Mouse (Mus musculus): ENCODE data around the gene Mpg. TPM values are rescaled to one million over a fixed set of nuclear protein-coding genes. Genes with fewer than 3 reads are reported as not detected.
A peak's percentile ranks its signal among the peaks of the same experiment; 100 is the strongest.

The Mpg gene
- polyA plus RNA-seq (2015; fragmentation: Nextera tagmentation; extraction: Ambion mirVana) = 24.9 and 30.6 TPM in 2 replicates

DNA sequence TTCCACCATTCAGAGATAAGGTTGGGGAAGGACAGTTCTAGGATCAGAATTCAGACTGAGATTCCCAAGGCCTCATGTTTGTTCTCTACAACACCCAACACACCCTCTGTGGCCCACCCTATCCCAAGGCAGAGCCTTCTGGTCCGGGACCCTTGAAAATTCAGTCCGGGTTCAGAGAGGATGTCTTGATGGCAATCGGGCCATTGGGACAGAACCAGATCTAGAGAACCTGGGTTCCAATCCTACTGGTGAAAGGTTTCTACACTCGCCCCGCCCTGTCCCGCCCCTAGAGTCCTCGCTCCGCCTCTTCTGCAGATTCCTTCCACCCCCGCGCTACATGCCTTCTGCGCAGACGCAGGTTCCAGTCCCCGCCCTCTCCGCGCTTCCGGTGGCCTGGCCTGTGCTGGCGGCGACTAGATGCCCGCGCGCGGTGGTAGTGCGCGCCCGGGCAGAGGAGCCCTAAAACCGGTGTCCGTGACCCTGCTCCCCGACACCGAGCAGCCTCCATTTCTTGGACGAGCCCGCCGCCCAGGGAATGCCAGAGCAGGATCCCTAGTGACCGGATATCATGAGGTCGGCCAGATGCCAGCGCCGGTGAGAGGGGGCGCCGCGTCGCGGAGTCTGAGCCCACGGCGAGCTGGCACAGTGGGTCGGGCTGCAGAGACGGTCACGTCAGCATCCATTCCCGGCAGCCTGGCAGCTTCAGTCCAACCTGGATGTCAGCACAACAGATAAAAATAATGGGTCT lies at the start of gene Mpg:
TSS of gene Mpg (plus strand) at position 382 of the 748 bp plus-strand sequence.
- peak within 1 kb of the TSS; percentile 76 for H3K9ac ChIP-seq
- no peaks in the 10 kb centered on the region for H3K9me3 ChIP-seq (replicated peaks)
- H3K36me3 ChIP-seq (ENCODE audit: poor library complexity, severe bottlenecking) = peaks cover 27% of the 10 kb centered on the region
- H3K4me3 ChIP-seq = peak within 1 kb of the TSS; percentile 64
- WGBS = 4% methylated on average over 47 of the region's 47 CpGs
- 0 out of 2 replicates have a peak within 1 kb of the TSS, but pooled peaks have one; percentile 38 for H3K27ac ChIP-seq
- ATAC-seq = peak; percentile 84
- H3K4me1 ChIP-seq = peaks cover 46% of the 10 kb centered on the region
- peak within 1 kb of the TSS; percentile 77 for H3K4me2 ChIP-seq
- H3K27me3 ChIP-seq = peaks cover 37% of the 10 kb centered on the region

DNA sequence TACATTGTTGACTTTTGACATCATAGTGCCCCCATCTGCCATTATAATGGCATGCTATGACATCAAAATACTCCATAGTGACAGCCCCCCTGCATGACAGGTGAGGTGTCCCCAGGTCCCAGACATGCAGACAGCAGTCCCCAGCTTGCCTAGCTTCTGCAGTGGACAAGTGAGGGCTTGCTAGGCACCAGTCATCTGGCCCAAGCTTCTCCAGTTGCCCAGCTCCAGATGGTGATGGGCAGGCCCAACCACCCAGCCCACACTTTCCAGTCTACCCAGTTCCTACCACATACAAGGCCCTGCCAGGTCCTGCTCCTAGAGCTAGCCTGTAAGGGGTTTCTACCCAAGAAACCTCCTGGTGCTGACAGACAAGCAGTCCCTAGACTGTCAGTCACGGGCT lies 47.8 kb upstream of the Mpg start:
- no peaks in the 10 kb centered on the region for H3K4me1 ChIP-seq
- whole genome bisulfite sequencing = 83% methylated on average over 1 of the region's 1 CpGs
- ATAC-seq = no peak
- 0 out of 2 replicates have a peak, but pooled peaks cover 3% of the 10 kb centered on the region for H3K27me3 ChIP-seq
- no peaks in the 10 kb centered on the region for H3K9me3 ChIP-seq (replicated peaks)
- no peak overlapping the region for H3K4me2 ChIP-seq
- no peak overlapping the region for H3K9ac ChIP-seq
- no peaks in the 10 kb centered on the region for H3K36me3 ChIP-seq (ENCODE audit: poor library complexity, severe bottlenecking)
- no peak overlapping the region for H3K27ac ChIP-seq
- no peak overlapping the region for H3K4me3 ChIP-seq

DNA sequence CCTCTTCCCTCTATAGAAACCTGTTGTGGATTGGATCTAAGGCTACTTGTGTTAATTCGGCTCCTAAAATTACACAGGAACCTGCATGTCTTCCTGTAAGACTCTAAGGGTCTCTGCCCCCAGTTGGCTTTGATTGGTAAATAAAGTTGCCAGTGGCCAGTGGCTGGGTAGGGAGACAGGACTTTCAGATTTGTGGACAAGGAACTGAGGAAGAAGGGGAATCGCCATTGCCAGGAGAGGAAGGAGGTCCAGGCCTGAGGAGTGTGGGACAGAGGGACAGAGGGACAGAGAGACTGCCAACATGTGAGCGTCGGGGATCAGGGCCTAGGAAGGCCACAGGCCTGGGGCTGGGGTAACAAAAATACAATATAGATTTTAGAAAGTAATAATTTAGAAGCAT lies 45.1 kb upstream of the Mpg start:
- Histone ChIP-seq H3K36me3 (ENCODE audit: poor library complexity, severe bottlenecking) (no peaks in the 10 kb centered on the region), H3K27me3 (0 out of 2 replicates have a peak, but pooled peaks cover 3% of the 10 kb centered on the region), H3K4me1 (no peaks in the 10 kb centered on the region), H3K9ac (no peak overlapping the region), H3K4me3 (no peak overlapping the region), H3K4me2 (no peak overlapping the region), H3K27ac (no peak overlapping the region), H3K9me3 (replicated peaks) (no peaks in the 10 kb centered on the region)
- no peak for ATAC-seq
- 86% methylated on average over 4 of the region's 4 CpGs for WGBS

DNA sequence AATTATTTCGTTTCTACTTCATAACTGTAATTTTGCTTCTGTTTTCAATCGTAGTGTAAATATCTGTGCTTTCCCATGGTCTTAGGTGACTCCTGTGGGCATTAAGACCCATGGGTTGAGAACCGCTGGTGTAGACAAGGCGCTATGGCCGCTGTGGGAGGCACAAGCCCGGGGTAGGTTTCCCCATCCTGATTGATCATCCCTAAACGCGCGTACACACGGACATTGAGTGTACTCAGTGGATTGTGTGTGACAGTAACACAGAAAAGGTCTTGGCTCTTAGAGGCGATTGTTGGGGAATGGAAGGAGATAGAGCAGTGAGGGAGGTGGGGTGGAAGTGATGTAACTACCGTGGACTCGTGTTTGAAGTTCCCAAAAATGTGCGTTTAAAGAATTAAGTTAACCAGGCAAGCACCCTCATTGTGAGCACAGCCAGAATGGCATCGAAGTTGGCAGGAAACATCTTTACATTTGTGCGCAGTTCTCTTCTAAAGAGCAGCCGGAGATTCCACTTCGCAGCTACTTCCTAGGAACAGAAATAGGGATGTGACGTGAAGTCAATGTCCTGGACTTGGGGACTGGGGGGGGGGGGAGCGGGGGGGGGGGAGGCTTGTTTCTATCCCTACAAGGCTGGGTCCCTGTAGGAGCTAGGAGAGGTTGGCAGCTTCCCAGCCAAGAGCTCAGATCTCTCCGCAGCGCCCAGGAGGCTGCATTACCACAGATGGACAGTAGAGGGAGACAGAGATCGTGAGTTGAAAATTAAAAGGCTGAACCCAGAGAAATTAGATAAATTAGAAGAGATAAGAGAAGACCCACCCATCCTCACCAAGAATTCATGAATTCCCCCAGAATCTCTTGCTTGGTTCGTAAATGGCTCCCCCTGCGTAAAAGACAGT lies 44.1 kb upstream of the Mpg start:
- H3K9ac ChIP-seq = no peak overlapping the region
- peak; percentile 83 for ATAC-seq
- no peak overlapping the region for H3K27ac ChIP-seq

DNA sequence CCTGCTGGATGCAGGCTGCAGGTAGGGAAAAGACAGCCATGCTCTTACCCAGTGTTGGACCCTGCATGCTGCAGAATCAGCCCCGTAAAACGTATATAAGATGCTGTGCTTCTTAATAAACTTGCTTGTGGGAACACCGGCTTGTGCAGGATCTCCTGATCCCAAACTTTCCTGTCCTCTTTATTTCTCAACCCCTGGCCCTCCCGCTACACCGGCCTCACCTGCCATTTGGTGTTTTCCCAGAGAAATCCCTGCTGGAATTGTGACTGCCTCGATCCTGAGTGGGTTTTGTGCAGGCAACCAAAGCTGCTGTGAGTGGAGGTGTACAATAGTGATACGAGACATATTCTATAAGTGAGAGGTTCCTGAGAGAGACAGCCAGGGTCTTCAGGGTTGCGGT lies 41.8 kb upstream of the Mpg start:
- H3K27ac ChIP-seq = no peak overlapping the region
- no peak overlapping the region for H3K4me3 ChIP-seq
- no peak for ATAC-seq
- no peaks in the 10 kb centered on the region for H3K4me1 ChIP-seq
- H3K27me3 ChIP-seq = 0 out of 2 replicates have a peak, but pooled peaks cover 3% of the 10 kb centered on the region
- H3K36me3 ChIP-seq (ENCODE audit: poor library complexity, severe bottlenecking) = no peaks in the 10 kb centered on the region
- H3K9ac ChIP-seq = no peak overlapping the region
- no peaks in the 10 kb centered on the region for H3K9me3 ChIP-seq (replicated peaks)
- no peak overlapping the region for H3K4me2 ChIP-seq
- WGBS = 91% methylated on average over 8 of the region's 8 CpGs

More for the DNA sequence above, 44.1 kb upstream of the Mpg start:
- Histone ChIP-seq H3K9me3 (replicated peaks) (no peaks in the 10 kb centered on the region), H3K4me2 (no peak overlapping the region), H3K4me3 (no peak overlapping the region), H3K36me3 (ENCODE audit: poor library complexity, severe bottlenecking) (no peaks in the 10 kb centered on the region), H3K4me1 (no peaks in the 10 kb centered on the region), H3K27me3 (0 out of 2 replicates have a peak, but pooled peaks cover 3% of the 10 kb centered on the region)
- WGBS = 51% methylated on average over 23 of the region's 25 CpGs

DNA sequence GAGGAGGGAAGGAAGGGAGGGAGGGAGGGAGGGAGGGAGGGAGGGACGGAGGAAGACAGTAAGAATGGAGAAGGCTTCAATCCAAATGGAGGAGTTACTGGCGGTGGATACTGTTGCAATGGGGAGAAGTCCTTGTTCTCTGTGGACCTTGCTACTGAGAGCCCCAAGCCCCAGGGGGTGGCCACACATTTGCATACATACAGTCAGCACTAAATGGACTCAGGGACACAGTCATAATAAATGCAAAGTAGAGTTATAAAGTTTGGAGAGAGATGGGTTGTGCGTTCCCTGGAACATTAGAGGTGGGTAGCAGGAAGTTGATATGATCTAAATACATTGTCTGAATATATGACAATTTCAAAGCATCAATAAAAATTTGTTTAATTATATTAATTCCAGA lies 40.3 kb upstream of the Mpg start:
- Histone ChIP-seq H3K4me1 (no peaks in the 10 kb centered on the region), H3K27me3 (0 out of 2 replicates have a peak, but pooled peaks cover 3% of the 10 kb centered on the region), H3K4me2 (no peak overlapping the region), H3K4me3 (no peak overlapping the region), H3K36me3 (ENCODE audit: poor library complexity, severe bottlenecking) (no peaks in the 10 kb centered on the region), H3K27ac (no peak overlapping the region), H3K9ac (no peak overlapping the region), H3K9me3 (replicated peaks) (no peaks in the 10 kb centered on the region)
- WGBS = 84% methylated on average over 3 of the region's 3 CpGs
- ATAC-seq = no peak

DNA sequence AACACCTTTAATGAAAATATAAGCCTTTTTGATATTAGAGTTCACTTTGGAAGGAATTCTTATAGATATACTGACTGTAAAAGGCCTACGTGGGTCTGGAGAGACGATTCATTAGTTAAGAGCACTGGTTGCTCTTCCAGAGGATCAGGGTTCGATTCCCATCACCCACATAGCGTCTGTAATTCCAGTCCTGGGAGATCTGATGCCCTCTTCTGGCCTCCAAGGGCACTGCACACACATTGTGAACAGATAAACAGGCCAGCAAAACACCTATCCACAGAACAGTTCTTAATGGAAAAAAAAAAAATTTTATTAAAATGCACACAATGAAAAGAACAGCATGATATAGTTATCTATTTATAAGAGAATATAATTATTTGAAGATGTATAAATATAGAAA lies 39.0 kb upstream of the Mpg start:
- ATAC-seq = no peak
- Histone ChIP-seq H3K9ac (no peak overlapping the region), H3K4me2 (no peak overlapping the region), H3K36me3 (ENCODE audit: poor library complexity, severe bottlenecking) (no peaks in the 10 kb centered on the region), H3K27me3 (no peaks in the 10 kb centered on the region), H3K27ac (no peak overlapping the region), H3K4me3 (no peak overlapping the region), H3K9me3 (replicated peaks) (no peaks in the 10 kb centered on the region), H3K4me1 (no peaks in the 10 kb centered on the region)
- WGBS = 89% methylated on average over 4 of the region's 4 CpGs

DNA sequence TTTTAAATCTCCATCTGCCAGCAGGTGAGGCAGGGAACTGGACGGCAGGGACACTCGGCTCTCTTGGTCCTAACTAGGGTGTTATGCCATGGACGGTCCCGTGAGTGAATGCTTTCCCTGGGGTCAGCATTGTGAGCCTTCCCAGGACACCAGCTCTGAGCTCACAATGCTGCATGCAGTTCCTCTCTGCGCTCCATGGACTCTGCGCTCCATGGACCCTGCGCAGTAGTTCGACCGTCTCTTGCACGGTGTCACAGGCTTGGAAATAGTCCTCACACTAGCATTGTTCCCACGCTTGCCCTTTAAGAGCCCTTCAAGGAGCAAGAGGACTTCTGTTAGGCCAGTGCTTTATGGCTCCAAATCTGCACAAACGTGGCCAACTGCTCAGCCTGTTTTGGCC lies 37.4 kb upstream of the Mpg start:
- Histone ChIP-seq H3K4me2 (no peak overlapping the region), H3K36me3 (ENCODE audit: poor library complexity, severe bottlenecking) (no peaks in the 10 kb centered on the region), H3K27me3 (no peaks in the 10 kb centered on the region), H3K27ac (no peak overlapping the region), H3K4me3 (no peak overlapping the region), H3K9ac (no peak overlapping the region), H3K4me1 (no peaks in the 10 kb centered on the region), H3K9me3 (replicated peaks) (no peaks in the 10 kb centered on the region)
- WGBS = 88% methylated on average over 12 of the region's 12 CpGs
- ATAC-seq = no peak

DNA sequence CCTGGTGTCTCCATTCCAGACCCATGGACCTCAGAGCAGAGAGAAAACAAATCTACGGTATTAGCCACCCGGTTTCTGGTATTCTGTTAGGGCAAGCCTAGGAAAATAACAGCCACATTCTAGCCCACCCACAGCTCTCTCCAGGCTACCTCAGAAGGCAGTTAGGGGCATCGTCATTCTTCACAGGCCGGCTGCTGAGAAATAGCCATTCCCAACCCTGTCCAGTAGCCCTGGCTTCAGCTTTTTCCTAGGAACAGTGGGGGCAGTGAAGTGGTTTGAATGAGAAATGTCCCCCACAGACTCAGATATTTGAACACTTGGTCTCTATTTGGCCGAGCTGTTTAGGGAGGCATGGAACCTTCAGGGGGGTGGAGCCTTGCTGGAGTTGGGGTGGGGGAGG lies 36.9 kb upstream of the Mpg start:
- Histone ChIP-seq H3K9me3 (replicated peaks) (no peaks in the 10 kb centered on the region), H3K36me3 (ENCODE audit: poor library complexity, severe bottlenecking) (no peaks in the 10 kb centered on the region), H3K9ac (no peak overlapping the region), H3K27ac (no peak overlapping the region), H3K4me1 (no peaks in the 10 kb centered on the region), H3K4me3 (no peak overlapping the region), H3K27me3 (no peaks in the 10 kb centered on the region), H3K4me2 (no peak overlapping the region)
- 73% methylated on average over 5 of the region's 5 CpGs for WGBS
- no peak for ATAC-seq

DNA sequence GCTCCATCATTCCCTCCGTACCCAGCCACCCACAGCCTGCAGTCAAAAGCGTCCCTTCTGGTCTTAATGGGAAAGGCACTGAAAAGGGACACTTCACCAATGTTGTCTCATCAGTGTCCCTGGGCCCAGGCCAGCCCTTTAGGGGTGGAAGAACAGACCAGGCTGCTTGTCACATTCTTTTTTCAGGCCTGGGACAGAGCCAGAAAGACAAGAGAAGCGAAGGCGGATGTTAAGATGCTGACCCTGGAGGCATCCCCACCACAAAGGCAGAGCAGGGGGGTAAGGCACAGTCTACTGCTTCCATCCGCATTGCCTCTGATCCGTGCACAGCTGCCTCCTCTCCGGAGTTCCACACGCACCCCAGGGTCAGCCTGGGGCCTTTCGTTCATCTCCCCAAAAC lies 36.2 kb upstream of the Mpg start:
- H3K4me3 ChIP-seq = no peak overlapping the region
- H3K27me3 ChIP-seq = no peaks in the 10 kb centered on the region
- WGBS = 78% methylated on average over 9 of the region's 9 CpGs
- H3K27ac ChIP-seq = no peak overlapping the region
- no peak overlapping the region for H3K4me2 ChIP-seq
- ATAC-seq = no peak
- no peaks in the 10 kb centered on the region for H3K4me1 ChIP-seq
- no peak overlapping the region for H3K9ac ChIP-seq
- H3K9me3 ChIP-seq (replicated peaks) = no peaks in the 10 kb centered on the region
- H3K36me3 ChIP-seq (ENCODE audit: poor library complexity, severe bottlenecking) = no peaks in the 10 kb centered on the region

DNA sequence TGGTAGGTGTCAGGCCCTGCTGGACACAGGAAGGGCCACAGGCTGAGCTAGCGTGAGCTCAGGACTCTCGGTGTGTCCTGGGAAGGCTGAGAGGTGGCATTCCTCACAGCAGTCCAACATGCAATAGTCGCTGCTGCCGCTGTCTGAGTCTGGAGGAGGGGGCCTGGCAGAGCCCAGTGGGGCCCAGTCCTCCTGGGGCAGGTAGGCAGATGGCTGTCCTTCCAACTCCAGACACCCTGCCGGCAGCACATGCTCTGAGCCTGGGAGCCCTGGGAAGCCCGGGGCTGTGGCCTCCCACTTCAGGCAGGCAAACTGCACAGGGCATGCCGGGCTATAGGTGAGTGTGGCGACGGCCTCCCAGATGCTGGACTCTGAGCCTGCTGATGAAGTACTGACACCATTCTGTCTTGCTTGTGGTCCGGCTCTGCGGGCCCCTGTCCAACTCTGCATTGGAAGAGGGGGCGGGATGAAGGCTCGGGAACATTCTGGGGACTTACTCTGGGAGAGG lies 35.6 kb upstream of the Mpg start:
- no peak for ATAC-seq
- Histone ChIP-seq H3K36me3 (ENCODE audit: poor library complexity, severe bottlenecking) (no peaks in the 10 kb centered on the region), H3K9me3 (replicated peaks) (no peaks in the 10 kb centered on the region), H3K9ac (no peak overlapping the region), H3K27me3 (no peaks in the 10 kb centered on the region), H3K4me3 (no peak overlapping the region), H3K4me2 (no peak overlapping the region), H3K27ac (no peak overlapping the region), H3K4me1 (no peaks in the 10 kb centered on the region)
- 77% methylated on average over 13 of the region's 13 CpGs for WGBS

DNA sequence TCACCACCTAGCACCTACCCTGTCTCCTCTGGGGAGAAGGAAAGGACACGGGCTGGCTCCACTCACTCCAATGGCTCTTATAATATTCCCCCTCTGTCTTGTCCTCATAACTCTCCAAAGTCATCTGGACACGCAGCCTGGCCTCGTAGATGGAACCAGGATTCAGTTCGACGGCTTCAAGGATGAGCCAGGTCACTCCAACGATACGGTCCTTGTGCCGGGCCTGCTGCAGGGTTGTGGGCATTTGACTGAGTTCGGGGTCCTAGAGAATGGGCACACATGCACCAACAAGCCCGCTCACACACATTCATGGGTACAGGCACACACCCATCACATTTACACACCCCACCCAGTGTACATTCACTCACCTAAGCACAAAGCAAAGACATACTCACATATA lies 33.1 kb upstream of the Mpg start:
- H3K9me3 ChIP-seq (replicated peaks) = no peaks in the 10 kb centered on the region
- ATAC-seq = no peak
- no peak overlapping the region for H3K9ac ChIP-seq
- WGBS = 96% methylated on average over 10 of the region's 10 CpGs
- H3K36me3 ChIP-seq (ENCODE audit: poor library complexity, severe bottlenecking) = no peaks in the 10 kb centered on the region
- H3K4me1 ChIP-seq = no peaks in the 10 kb centered on the region
- no peak overlapping the region for H3K4me3 ChIP-seq
- H3K4me2 ChIP-seq = no peak overlapping the region
- H3K27ac ChIP-seq = no peak overlapping the region
- no peaks in the 10 kb centered on the region for H3K27me3 ChIP-seq
